Mouse (Mus musculus): ENCODE data around the gene 1700012B09Rik. TPM values are rescaled to one million over a fixed set of nuclear protein-coding genes. Genes with fewer than 3 reads are reported as not detected.
A peak's percentile ranks its signal among the peaks of the same experiment; 100 is the strongest.

1700012B09Rik gene
- not detected for total RNA-seq (2018; cell fraction: chromatin; rRNA removed)
- total RNA-seq (2018; cell fraction: cytosol; rRNA removed): under 1 TPM in 2 of 26 experiments, not detected in 24; 0.14 to 0.28 TPM
- not detected for total RNA-seq (2018; cell fraction: nucleus; rRNA removed)
- not detected in 3 replicates for polyA plus RNA-seq (2018)

GRCm38 (mm10) chr9:14770803-14771471, at the start of gene 1700012B09Rik:
TSS of gene 1700012B09Rik (minus strand) at chr9:14771030.
- WGBS (ENCODE audit: missing documents): 37% methylated on average over 21 of the region's 23 CpGs
- Histone ChIP-seq H3K79me2 (ENCODE audit: inconsistent target) (no peaks in the 10 kb centered on the region), H3K4me3 (ENCODE audit: inconsistent target) (no peak within 1 kb of the TSS)

GRCm38 (mm10) chr9:14810111-14810510, 39.3 kb upstream of the 1700012B09Rik start:
- Histone ChIP-seq H3K4me3 (ENCODE audit: inconsistent target) (no peak overlapping the region), H3K79me2 (ENCODE audit: inconsistent target) (no peaks in the 10 kb centered on the region), H3K36me3 (ENCODE audit: inconsistent target) (peaks cover 38% of the 10 kb centered on the region), H3K27ac (no peak overlapping the region)
- 96% methylated on average over 5 of the region's 5 CpGs for WGBS (ENCODE audit: missing documents)

More at GRCm38 (mm10) chr9:14770803-14771471, at the start of gene 1700012B09Rik:
- Histone ChIP-seq H3K36me3 (ENCODE audit: inconsistent target) (no peaks in the 10 kb centered on the region), H3K27ac (no peak within 1 kb of the TSS)

GRCm38 (mm10) chr9:14806786-14807185, 36.0 kb upstream of the 1700012B09Rik start:
- peaks cover 30% of the 10 kb centered on the region for H3K36me3 ChIP-seq (ENCODE audit: inconsistent target)
- H3K4me3 ChIP-seq (ENCODE audit: inconsistent target): no peak overlapping the region
- H3K27ac ChIP-seq: no peak overlapping the region
- WGBS (ENCODE audit: missing documents): 100% methylated on average over 1 of the region's 1 CpGs
- H3K79me2 ChIP-seq (ENCODE audit: inconsistent target): no peaks in the 10 kb centered on the region

- 74% methylated on average over 2 of the region's 2 CpGs for WGBS (ENCODE audit: missing documents)
- no peaks in the 10 kb centered on the region for H3K79me2 ChIP-seq (ENCODE audit: inconsistent target)
- H3K36me3 ChIP-seq (ENCODE audit: inconsistent target): peaks cover 30% of the 10 kb centered on the region
- H3K4me3 ChIP-seq (ENCODE audit: inconsistent target): no peak overlapping the region
- no peak overlapping the region for H3K27ac ChIP-seq
Measured at GRCm38 (mm10) chr9:14805714-14806113, 34.9 kb upstream of the 1700012B09Rik start.

- no peak overlapping the region for H3K4me3 ChIP-seq (ENCODE audit: inconsistent target)
- H3K27ac ChIP-seq: no peak overlapping the region
- 92% methylated on average over 6 of the region's 6 CpGs for WGBS (ENCODE audit: missing documents)
- peaks cover 33% of the 10 kb centered on the region; the same call in 1 of the 2 replicates for H3K36me3 ChIP-seq (ENCODE audit: inconsistent target)
- H3K79me2 ChIP-seq (ENCODE audit: inconsistent target): peaks cover 38% of the 10 kb centered on the region
Measured at GRCm38 (mm10) chr9:14787356-14787755, 16.5 kb upstream of the 1700012B09Rik start.

GRCm38 (mm10) chr9:14784039-14785002, 13.5 kb upstream of the 1700012B09Rik start, which contains the start of the genes Mre11a and Ankrd49:
TSS of gene Mre11a (plus strand) at chr9:14784654.
TSS of gene Ankrd49 (minus strand) at chr9:14784856.
- H3K79me2 ChIP-seq (ENCODE audit: inconsistent target): peaks cover 38% of the 10 kb centered on the region
- H3K4me3 ChIP-seq (ENCODE audit: inconsistent target): peak within 1 kb of the TSS; percentile 97
- H3K36me3 ChIP-seq (ENCODE audit: inconsistent target): peaks cover 39% of the 10 kb centered on the region
- WGBS (ENCODE audit: missing documents): under 1% methylated on average over 62 of the region's 62 CpGs
- peak within 1 kb of the TSS; percentile 72 for H3K27ac ChIP-seq

- 97% methylated on average over 13 of the region's 13 CpGs for WGBS (ENCODE audit: missing documents)
- Histone ChIP-seq H3K36me3 (ENCODE audit: inconsistent target) (peaks cover 20% of the 10 kb centered on the region), H3K27ac (no peak overlapping the region), H3K79me2 (ENCODE audit: inconsistent target) (peaks cover 5% of the 10 kb centered on the region; the same call in 1 of the 2 replicates), H3K4me3 (ENCODE audit: inconsistent target) (no peak overlapping the region)
Measured at GRCm38 (mm10) chr9:14778341-14778740, 7.5 kb upstream of the 1700012B09Rik start.

GRCm38 (mm10) chr9:14773813-14774212, 3.0 kb upstream of the 1700012B09Rik start:
- Histone ChIP-seq H3K79me2 (ENCODE audit: inconsistent target) (no peaks in the 10 kb centered on the region), H3K4me3 (ENCODE audit: inconsistent target) (no peak overlapping the region), H3K27ac (no peak overlapping the region), H3K36me3 (ENCODE audit: inconsistent target) (no peaks in the 10 kb centered on the region)
- 27% methylated on average over 2 of the region's 2 CpGs for WGBS (ENCODE audit: missing documents)

- H3K79me2 ChIP-seq (ENCODE audit: inconsistent target): no peaks in the 10 kb centered on the region
- 94% methylated on average over 2 of the region's 2 CpGs for WGBS (ENCODE audit: missing documents)
- H3K4me3 ChIP-seq (ENCODE audit: inconsistent target): no peak overlapping the region
- no peaks in the 10 kb centered on the region for H3K36me3 ChIP-seq (ENCODE audit: inconsistent target)
- no peak overlapping the region for H3K27ac ChIP-seq
Measured at GRCm38 (mm10) chr9:14772074-14772473, 1.2 kb upstream of the 1700012B09Rik start.

- H3K36me3 ChIP-seq (ENCODE audit: inconsistent target): no peaks in the 10 kb centered on the region
- WGBS (ENCODE audit: missing documents): 83% methylated on average over 5 of the region's 6 CpGs
- no peak overlapping the region for H3K27ac ChIP-seq
- no peak overlapping the region for H3K4me3 ChIP-seq (ENCODE audit: inconsistent target)
- no peaks in the 10 kb centered on the region for H3K79me2 ChIP-seq (ENCODE audit: inconsistent target)
Measured at GRCm38 (mm10) chr9:14769811-14770210, 1.0 kb downstream of the 1700012B09Rik start.

GRCm38 (mm10) chr9:14764765-14765164, 6.1 kb downstream of the 1700012B09Rik start:
- H3K79me2 ChIP-seq (ENCODE audit: inconsistent target): no peaks in the 10 kb centered on the region
- no peak overlapping the region for H3K4me3 ChIP-seq (ENCODE audit: inconsistent target)
- H3K36me3 ChIP-seq (ENCODE audit: inconsistent target): no peaks in the 10 kb centered on the region
- 18% methylated on average over 7 of the region's 7 CpGs for WGBS (ENCODE audit: missing documents)
- no peak overlapping the region for H3K27ac ChIP-seq

GRCm38 (mm10) chr9:14759261-14759660, 11.6 kb downstream of the 1700012B09Rik start:
- no peaks in the 10 kb centered on the region for H3K79me2 ChIP-seq (ENCODE audit: inconsistent target)
- no peaks in the 10 kb centered on the region for H3K36me3 ChIP-seq (ENCODE audit: inconsistent target)
- H3K4me3 ChIP-seq (ENCODE audit: inconsistent target): no peak overlapping the region
- H3K27ac ChIP-seq: no peak overlapping the region

- peak overlapping the region; percentile 15; the same call in 1 of the 2 replicates for H3K27ac ChIP-seq
- H3K4me3 ChIP-seq (ENCODE audit: inconsistent target): no peak overlapping the region
- H3K36me3 ChIP-seq (ENCODE audit: inconsistent target): no peaks in the 10 kb centered on the region
- H3K79me2 ChIP-seq (ENCODE audit: inconsistent target): no peaks in the 10 kb centered on the region
- 20% methylated on average over 7 of the region's 7 CpGs for WGBS (ENCODE audit: missing documents)
Measured at GRCm38 (mm10) chr9:14758590-14758989, 12.2 kb downstream of the 1700012B09Rik start.

- Histone ChIP-seq H3K4me3 (ENCODE audit: inconsistent target) (no peak overlapping the region), H3K79me2 (ENCODE audit: inconsistent target) (no peaks in the 10 kb centered on the region), H3K27ac (no peak overlapping the region), H3K36me3 (ENCODE audit: inconsistent target) (no peaks in the 10 kb centered on the region)
- 94% methylated on average over 3 of the region's 3 CpGs for WGBS (ENCODE audit: missing documents)
Measured at GRCm38 (mm10) chr9:14754469-14754868, 16.4 kb downstream of the 1700012B09Rik start.
